Mouse (Mus musculus) heart, adult 2 months (tissue): ENCODE measurements at regions not wholly inside any gene's neighbourhood (a gene's known extent, or its start where the extent isn't known, plus 50 kb on each side); places are given as distances from the start of the nearest gene placed in this dataset.

Source experiments
- DNase-seq, 2 experiments: peaks; one replicate each; pipeline ENCODE4 v3.0.0; 2021
- H3K27ac ChIP-seq: fragments of 200-600 bp; 2 replicates; pipeline ENCODE4 v1.8.1; 2022
- H3K27me3 ChIP-seq: fragments of 200-500 bp; 2 replicates; pipeline ENCODE4 v1.6.1; 2012; ENCODE audit warnings: mild to moderate bottlenecking, low read length, inconsistent platforms, mixed read lengths; ENCODE audit not compliant: control insufficient read depth, insufficient read depth
- H3K36me3 ChIP-seq: fragments of 200-500 bp; 2 replicates; pipeline ENCODE4 v1.6.1; 2012; ENCODE audit warnings: low read length, inconsistent platforms; ENCODE audit not compliant: control insufficient read depth, insufficient read depth
- H3K4me1 ChIP-seq: fragments of 200-500 bp; 2 replicates; pipeline ENCODE4 v1.6.1; 2011; ENCODE audit warnings: low read length; ENCODE audit not compliant: control insufficient read depth, insufficient read depth
- H3K4me3 ChIP-seq: fragments of 200-600 bp; 2 replicates; pipeline ENCODE4 v1.8.1; 2022
- H3K79me2 ChIP-seq: fragments of 200-500 bp; replicated peaks from 2 replicates; pipeline ENCODE4 v1.6.1; 2012; ENCODE audit warnings: mild to moderate bottlenecking, inconsistent platforms, low read length, moderate library complexity, mixed read lengths; ENCODE audit not compliant: control insufficient read depth, insufficient read depth
- H3K9ac ChIP-seq: fragments of 200-500 bp; 2 replicates; pipeline ENCODE4 v1.6.1; 2012; ENCODE audit warnings: low read depth, mild to moderate bottlenecking, control low read depth, inconsistent platforms, low read length, mixed read lengths
- CTCF ChIP-seq: fragments of 200-600 bp; IDR thresholded peaks from 2 replicates; pipeline ENCODE4 v1.8.1; 2022; ENCODE audit warnings: antibody characterized with exemption, mild to moderate bottlenecking, moderate library complexity
- EP300 ChIP-seq: fragments of 200-500 bp; IDR thresholded peaks from 2 replicates; pipeline ENCODE4 v1.6.1; 2011; ENCODE audit warnings: low read depth, low read length, control low read depth; ENCODE audit not compliant: insufficient read depth
- POLR2A ChIP-seq: fragments of 200-500 bp; IDR thresholded peaks from 2 replicates; pipeline ENCODE4 v1.6.1; 2011; ENCODE audit warnings: mild to moderate bottlenecking, low read depth, low read length, control low read depth; ENCODE audit not compliant: insufficient read depth
- WGBS: fragments of 180-500 bp; shearing (Covaris S2); methylation state at CpG from one replicate; pipeline ENCODE4 v1.1.7; 2018; 5-methylcytosine and 5-hydroxymethylcytosine counted together
- intact Hi-C: fragments of 180-260 bp; cut with DNase I; formaldehyde crosslinking; loops from one replicate; pipeline ENCODE4 v1.15.1; 2025

DNA sequence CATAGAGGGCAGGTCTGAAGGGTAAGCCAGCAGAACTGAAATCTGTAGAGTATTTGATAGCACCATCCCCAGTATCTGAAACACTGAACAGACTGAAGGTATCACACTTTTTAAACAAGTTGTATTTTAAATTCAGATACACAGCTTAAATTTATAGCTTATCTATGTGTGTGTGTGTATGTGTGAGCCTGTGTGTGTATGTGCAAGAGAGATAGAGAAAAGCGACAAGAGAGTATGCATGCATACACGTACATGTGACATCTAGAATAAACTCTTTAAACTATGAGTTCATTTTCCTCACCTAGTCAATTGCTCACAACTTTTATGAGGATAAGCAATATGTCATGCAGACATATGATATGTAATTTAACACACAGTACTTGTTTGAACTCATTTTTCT lies 588.7 kb downstream of the Cetn3 start:
- H3K27ac ChIP-seq = no peak overlapping the region
- H3K27me3 ChIP-seq = no peaks in the 10 kb centered on the region
- WGBS = 95% methylated on average over 2 of the region's 2 CpGs
- no peaks in the 10 kb centered on the region for H3K79me2 ChIP-seq
- no peaks in the 10 kb centered on the region for H3K4me1 ChIP-seq
- intact Hi-C loops = no loop called here
- no peak overlapping the region for H3K4me3 ChIP-seq
- no peaks in the 10 kb centered on the region for H3K36me3 ChIP-seq
- no peak overlapping the region for H3K9ac ChIP-seq
- no peak for DNase-seq
- TF ChIP-seq POLR2A (no peak), EP300 (no peak), CTCF (no peak)

DNA sequence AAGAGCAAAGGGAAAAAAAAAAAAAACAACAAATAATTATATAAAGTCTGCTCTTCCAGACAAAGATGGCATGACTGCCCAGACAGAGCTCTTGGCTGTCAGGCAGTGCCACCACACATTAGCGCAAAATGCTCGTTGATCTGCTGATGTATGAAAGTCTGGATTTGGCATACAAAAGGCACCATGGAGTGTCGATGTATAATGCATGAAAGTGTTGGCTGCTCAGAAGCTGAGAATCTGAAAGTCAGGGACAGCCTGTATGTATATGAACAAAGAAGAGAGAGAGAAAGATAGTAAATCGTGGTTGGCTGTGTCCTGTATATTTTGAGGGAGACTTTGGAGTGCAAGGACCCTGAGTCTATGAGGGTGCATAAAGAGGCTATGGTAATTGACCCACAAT lies 589.7 kb downstream of the Cetn3 start:
- no peaks in the 10 kb centered on the region for H3K36me3 ChIP-seq
- no peaks in the 10 kb centered on the region for H3K27me3 ChIP-seq
- intact Hi-C loops = no loop called here
- DNase-seq = no peak
- no peak overlapping the region for H3K27ac ChIP-seq
- no peaks in the 10 kb centered on the region for H3K79me2 ChIP-seq
- 88% methylated on average over 4 of the region's 4 CpGs for WGBS
- H3K4me1 ChIP-seq = no peaks in the 10 kb centered on the region
- TF ChIP-seq CTCF (no peak), POLR2A (no peak), EP300 (no peak)
- no peak overlapping the region for H3K4me3 ChIP-seq
- no peak overlapping the region for H3K9ac ChIP-seq

DNA sequence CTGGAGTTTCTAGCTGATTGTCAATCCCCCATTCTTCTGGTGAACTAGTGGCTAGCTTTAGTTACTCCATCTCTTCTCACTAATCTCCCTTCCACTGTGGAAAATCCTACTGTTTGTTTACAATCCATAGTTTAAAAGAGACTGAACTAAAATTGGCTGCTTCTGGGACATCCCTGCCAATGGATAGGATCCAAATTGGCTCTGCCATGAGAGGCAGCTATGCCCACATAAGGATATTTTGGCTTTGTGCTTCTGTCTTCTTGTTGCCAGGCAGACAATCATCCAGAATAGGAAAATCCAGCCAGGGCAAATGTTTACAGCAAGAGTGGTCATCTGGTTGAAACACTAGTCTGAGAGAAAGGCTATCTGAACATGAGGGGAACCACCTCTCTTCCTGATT lies 610.0 kb downstream of the Cetn3 start:
- TF ChIP-seq EP300 = no peak
- no peak for TF ChIP-seq CTCF
- no peak for TF ChIP-seq POLR2A
- H3K36me3 ChIP-seq = no peaks in the 10 kb centered on the region; the same call in 1 of the 2 replicates
- no peak overlapping the region for H3K9ac ChIP-seq
- no peaks in the 10 kb centered on the region for H3K79me2 ChIP-seq
- no peak for DNase-seq
- no peak overlapping the region for H3K4me3 ChIP-seq
- intact Hi-C loops = no loop called here
- H3K27me3 ChIP-seq = no peaks in the 10 kb centered on the region
- H3K27ac ChIP-seq = no peak overlapping the region
- H3K4me1 ChIP-seq = no peaks in the 10 kb centered on the region

DNA sequence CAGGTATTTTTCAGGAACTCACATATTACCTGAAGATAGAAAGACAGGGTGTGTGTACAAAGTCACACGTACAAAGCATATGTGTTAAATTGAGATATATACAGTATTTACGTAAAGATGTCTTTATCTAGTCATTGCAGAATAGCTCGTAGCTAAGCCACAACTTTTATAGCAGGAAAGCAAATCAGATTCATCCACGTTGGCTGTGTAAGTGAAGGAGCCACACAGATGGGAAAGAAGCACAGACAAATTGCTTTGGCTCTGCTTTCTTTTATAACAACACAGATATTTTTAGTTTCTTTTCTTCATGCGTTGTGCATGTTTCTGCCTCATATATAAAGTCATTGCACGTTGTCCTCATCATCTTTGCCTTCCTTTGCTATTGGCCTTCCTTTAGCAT lies 610.6 kb downstream of the Cetn3 start:
- WGBS = 71% methylated on average over 6 of the region's 6 CpGs
- H3K9ac ChIP-seq = no peak overlapping the region
- H3K27me3 ChIP-seq = no peaks in the 10 kb centered on the region
- no peak overlapping the region for H3K4me3 ChIP-seq
- no peak overlapping the region for H3K27ac ChIP-seq
- no peaks in the 10 kb centered on the region for H3K4me1 ChIP-seq
- intact Hi-C loops = no loop called here
- H3K79me2 ChIP-seq = no peaks in the 10 kb centered on the region
- no peak for DNase-seq
- H3K36me3 ChIP-seq = no peaks in the 10 kb centered on the region; the same call in 1 of the 2 replicates
- TF ChIP-seq CTCF (no peak), POLR2A (no peak), EP300 (no peak)

DNA sequence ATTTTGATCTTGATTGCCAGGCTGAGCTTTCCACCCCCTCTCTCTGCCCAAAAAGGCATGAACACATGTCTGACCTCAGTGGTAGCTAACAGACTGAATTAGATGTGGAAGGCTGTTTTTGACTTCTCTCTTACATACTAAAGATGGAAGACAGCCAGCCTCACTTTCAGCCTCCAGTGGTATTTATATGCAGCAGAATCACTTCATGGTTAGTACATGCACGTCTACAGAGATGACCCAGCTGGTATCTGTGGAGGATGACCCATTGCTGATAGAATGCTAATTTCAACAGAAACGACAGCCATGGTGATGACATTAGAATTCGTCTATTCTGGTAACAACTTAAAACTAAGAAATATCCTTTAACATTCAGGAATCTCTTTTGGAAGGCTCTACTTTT lies 630.8 kb downstream of the Cetn3 start:
- TF ChIP-seq POLR2A (no peak), EP300 (no peak), CTCF (no peak)
- Histone ChIP-seq H3K79me2 (no peaks in the 10 kb centered on the region), H3K4me3 (no peak overlapping the region), H3K9ac (no peak overlapping the region), H3K27ac (no peak overlapping the region), H3K4me1 (no peaks in the 10 kb centered on the region), H3K27me3 (no peaks in the 10 kb centered on the region), H3K36me3 (no peaks in the 10 kb centered on the region)
- intact Hi-C loops = no loop called here
- DNase-seq = no peak
- WGBS = 66% methylated on average over 3 of the region's 3 CpGs

DNA sequence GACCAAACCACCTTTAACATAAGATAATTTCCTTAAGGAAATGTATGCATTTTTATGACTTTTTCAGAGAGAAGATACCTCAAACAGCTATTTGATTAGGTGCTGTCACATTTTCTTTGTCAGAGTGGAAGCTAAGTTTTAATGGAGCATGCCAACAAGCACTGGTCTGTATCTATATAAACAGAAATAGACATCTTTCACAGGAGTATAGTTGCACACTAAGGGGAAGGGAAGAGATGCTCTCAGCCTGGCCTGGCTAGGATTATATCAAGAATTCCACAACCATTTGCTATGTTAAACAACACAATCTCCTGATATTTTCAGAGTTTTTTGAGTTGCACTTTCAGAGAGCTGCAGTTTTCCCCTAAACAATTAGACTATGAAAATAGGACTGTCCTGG lies 638.1 kb downstream of the Cetn3 start:
- TF ChIP-seq POLR2A (no peak), CTCF (no peak), EP300 (no peak)

More for the DNA sequence above, 638.1 kb downstream of the Cetn3 start:
- intact Hi-C loops = loop anchor here (10.0 kb wide), 1 partner anchor 106 kb away; no protein-coding TSS in a partner anchor
- H3K79me2 ChIP-seq = no peaks in the 10 kb centered on the region
- DNase-seq = no peak
- no peak overlapping the region for H3K4me3 ChIP-seq
- H3K27ac ChIP-seq = no peak overlapping the region
- no peaks in the 10 kb centered on the region; the same call in 1 of the 2 replicates for H3K36me3 ChIP-seq
- no peak overlapping the region for H3K9ac ChIP-seq
- H3K4me1 ChIP-seq = no peaks in the 10 kb centered on the region; the same call in 1 of the 2 replicates
- H3K27me3 ChIP-seq = no peaks in the 10 kb centered on the region
